Mouse (Mus musculus): Measurements from ENCODE around the gene Kremen1. TPM values are rescaled to one million over a fixed set of nuclear protein-coding genes. Genes with fewer than 3 reads are reported as not detected.

Gene Kremen1
- polyA plus RNA-seq, 1 experiment from 2014 or later: 9.1 TPM

DNA sequence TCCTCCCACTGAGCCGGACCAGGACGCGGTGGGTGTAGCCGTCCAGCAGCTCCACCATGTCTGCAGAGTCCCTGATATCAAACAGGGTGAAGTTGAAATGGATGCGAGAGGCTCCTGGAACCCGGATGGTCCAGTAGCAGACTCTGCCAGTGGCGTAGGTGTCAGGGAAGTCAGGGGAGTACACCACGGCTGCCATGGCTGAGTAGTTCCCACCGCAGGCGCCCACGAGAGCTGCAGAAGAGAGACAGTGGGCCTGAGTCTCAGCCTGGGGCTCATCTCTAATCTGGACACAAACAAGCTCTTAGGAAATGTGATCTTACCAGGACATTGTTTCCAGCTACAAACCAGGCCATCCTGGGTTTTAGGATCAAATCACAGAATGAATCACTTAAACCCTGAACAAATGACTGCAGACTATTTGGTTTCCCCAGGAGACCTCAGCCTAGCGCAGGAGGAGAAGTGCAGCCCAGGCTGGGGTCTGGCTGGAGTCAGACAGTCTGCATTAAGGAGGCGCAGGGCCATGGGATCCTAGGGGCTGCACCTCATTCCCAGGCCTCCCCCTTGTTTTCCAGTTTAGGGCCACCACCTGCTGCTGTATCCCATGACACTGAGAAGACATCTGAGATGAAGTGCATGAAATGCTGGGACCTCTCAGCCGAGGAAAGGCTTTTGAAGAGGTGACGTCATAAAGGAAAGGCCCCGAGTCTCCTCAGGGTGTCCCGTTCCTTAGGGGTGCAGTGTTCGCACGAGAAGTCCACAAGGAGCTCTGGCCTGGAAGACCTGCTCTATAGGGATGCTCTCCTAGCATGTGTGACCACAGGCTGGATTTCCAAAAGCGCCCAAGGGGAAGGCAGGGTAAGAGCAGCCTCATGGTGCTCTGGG lies 59.3 kb downstream of the Kremen1 start:
- Histone ChIP-seq H3K4me2 (ENCODE audit: low read depth, low read length) (no peak overlapping the region), H3K9ac (ENCODE audit: low read depth, low read length) (no peak overlapping the region), H3K4me1 (ENCODE audit: control insufficient read depth, insufficient read depth, low read length) (no peaks in the 10 kb centered on the region), H3K27ac (ENCODE audit: low read length) (no peak overlapping the region), H3K9me3 (ENCODE audit: control insufficient read depth, low read length) (no peaks in the 10 kb centered on the region), H3K36me3 (ENCODE audit: control insufficient read depth, insufficient read depth, low read length) (no peaks in the 10 kb centered on the region; the same call in 1 of the 2 replicates), H3K27me3 (replicated peaks; ENCODE audit: control insufficient read depth, insufficient read depth, low read length) (no peaks in the 10 kb centered on the region), H3K4me3 (ENCODE audit: low read length) (no peak overlapping the region)
- no peak for ATAC-seq
- 91% methylated on average over 20 of the region's 20 CpGs for WGBS

DNA sequence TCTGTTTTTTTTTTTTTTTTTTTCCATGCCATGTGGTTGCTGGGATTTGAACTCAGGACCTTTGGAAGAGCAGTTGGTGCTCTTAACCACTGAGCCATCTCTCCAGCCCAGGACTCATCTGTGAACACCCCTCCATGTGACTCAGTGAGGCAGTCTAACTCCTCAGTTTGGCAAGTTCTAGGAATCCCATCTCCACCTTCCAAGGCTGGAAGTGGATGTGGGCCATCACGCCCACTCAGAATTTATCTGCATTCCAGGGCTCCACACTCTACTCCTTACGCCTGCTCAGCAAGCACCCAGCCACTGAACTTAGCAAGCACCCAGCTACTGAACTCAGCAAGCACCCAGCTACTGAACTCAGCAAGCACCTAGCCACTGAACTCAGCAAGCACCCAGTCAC lies 61.5 kb downstream of the Kremen1 start:
- no peak overlapping the region for H3K27ac ChIP-seq (ENCODE audit: low read length)
- no peak overlapping the region for H3K4me3 ChIP-seq (ENCODE audit: low read length)
- H3K36me3 ChIP-seq (ENCODE audit: control insufficient read depth, insufficient read depth, low read length): no peaks in the 10 kb centered on the region; the same call in 1 of the 2 replicates
- H3K9ac ChIP-seq (ENCODE audit: low read depth, low read length): no peak overlapping the region
- no peaks in the 10 kb centered on the region for H3K27me3 ChIP-seq (replicated peaks; ENCODE audit: control insufficient read depth, insufficient read depth, low read length)
- no peaks in the 10 kb centered on the region for H3K4me1 ChIP-seq (ENCODE audit: control insufficient read depth, insufficient read depth, low read length)
- ATAC-seq: no peak
- 89% methylated on average over 2 of the region's 2 CpGs for WGBS
- no peak overlapping the region for H3K4me2 ChIP-seq (ENCODE audit: low read depth, low read length)
- no peaks in the 10 kb centered on the region for H3K9me3 ChIP-seq (ENCODE audit: control insufficient read depth, low read length)

DNA sequence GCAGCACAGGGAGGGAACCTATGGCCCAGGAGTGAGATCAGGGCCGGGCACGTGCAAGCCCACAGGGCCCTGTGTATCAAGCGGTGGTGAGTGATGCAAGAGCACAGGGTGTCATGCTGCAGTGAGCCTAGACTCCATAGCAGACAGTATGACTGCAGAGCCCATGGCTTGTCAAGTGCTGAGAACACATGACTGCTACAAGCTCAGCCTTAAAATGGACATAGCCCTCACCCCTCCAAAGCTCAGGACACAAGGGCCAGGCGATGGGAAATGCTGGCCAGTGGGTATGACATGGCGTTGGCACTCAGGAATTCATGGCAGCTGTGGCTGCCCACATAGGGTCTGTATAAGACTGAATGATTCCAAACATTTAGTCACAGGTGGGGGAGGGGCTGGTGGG lies 64.3 kb downstream of the Kremen1 start:
- Histone ChIP-seq H3K9me3 (ENCODE audit: control insufficient read depth, low read length) (no peaks in the 10 kb centered on the region), H3K4me1 (ENCODE audit: control insufficient read depth, insufficient read depth, low read length) (peaks cover 3% of the 10 kb centered on the region; the same call in 1 of the 2 replicates), H3K27me3 (replicated peaks; ENCODE audit: control insufficient read depth, insufficient read depth, low read length) (no peaks in the 10 kb centered on the region), H3K4me2 (ENCODE audit: low read depth, low read length) (no peak overlapping the region), H3K27ac (ENCODE audit: low read length) (no peak overlapping the region), H3K4me3 (ENCODE audit: low read length) (no peak overlapping the region), H3K9ac (ENCODE audit: low read depth, low read length) (no peak overlapping the region), H3K36me3 (ENCODE audit: control insufficient read depth, insufficient read depth, low read length) (peaks cover 2% of the 10 kb centered on the region; the same call in 1 of the 2 replicates)
- 92% methylated on average over 5 of the region's 5 CpGs for WGBS
- ATAC-seq: no peak

DNA sequence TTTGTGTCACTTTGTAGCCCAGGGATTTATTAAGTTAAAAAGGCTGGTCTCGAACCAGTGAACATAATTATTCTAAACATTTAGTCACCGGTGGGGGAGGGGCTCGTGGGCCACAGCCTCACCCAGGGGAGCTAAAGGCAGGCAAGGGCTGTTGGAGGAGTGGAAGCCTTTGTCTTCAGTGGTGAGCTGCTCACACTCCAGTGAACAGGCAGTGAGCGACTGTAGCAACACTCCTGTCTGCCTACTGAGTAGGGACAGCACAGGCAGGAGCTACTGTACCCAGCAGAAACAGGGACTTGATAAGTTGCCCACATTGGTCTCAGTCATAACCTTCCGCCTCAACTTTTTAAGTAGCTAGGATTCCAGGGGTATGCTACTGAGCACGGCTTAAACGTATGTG lies 64.8 kb downstream of the Kremen1 start:
- Histone ChIP-seq H3K27me3 (replicated peaks; ENCODE audit: control insufficient read depth, insufficient read depth, low read length) (no peaks in the 10 kb centered on the region), H3K4me1 (ENCODE audit: control insufficient read depth, insufficient read depth, low read length) (peaks cover 6% of the 10 kb centered on the region; the same call in 1 of the 2 replicates), H3K36me3 (ENCODE audit: control insufficient read depth, insufficient read depth, low read length) (peaks cover 2% of the 10 kb centered on the region; the same call in 1 of the 2 replicates), H3K9me3 (ENCODE audit: control insufficient read depth, low read length) (no peaks in the 10 kb centered on the region), H3K4me3 (ENCODE audit: low read length) (no peak overlapping the region), H3K27ac (ENCODE audit: low read length) (no peak overlapping the region), H3K4me2 (ENCODE audit: low read depth, low read length) (no peak overlapping the region), H3K9ac (ENCODE audit: low read depth, low read length) (no peak overlapping the region)
- no peak for ATAC-seq
- WGBS: 81% methylated on average over 7 of the region's 7 CpGs

DNA sequence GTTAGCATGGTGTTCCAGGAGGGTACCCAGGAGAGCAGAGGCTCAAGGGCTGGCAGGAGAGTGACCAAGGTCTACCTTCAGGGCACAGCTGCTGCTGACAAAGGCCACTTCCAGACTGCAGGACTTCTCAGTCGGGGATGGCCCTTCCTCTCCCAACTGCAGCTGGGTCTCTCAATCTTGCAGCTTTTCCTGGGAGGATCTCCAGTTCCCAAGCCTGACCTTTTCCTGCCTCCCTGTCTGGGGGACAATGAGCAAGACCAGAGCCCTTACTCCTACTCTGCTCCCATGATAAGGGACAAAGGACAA lies 67.8 kb downstream of the Kremen1 start:
- H3K27ac ChIP-seq (ENCODE audit: low read length): no peak overlapping the region
- H3K4me1 ChIP-seq (ENCODE audit: control insufficient read depth, insufficient read depth, low read length): peaks cover 6% of the 10 kb centered on the region; the same call in 1 of the 2 replicates
- 36% methylated on average over 1 of the region's 1 CpGs for WGBS
- H3K9ac ChIP-seq (ENCODE audit: low read depth, low read length): no peak overlapping the region
- no peaks in the 10 kb centered on the region for H3K27me3 ChIP-seq (replicated peaks; ENCODE audit: control insufficient read depth, insufficient read depth, low read length)
- H3K36me3 ChIP-seq (ENCODE audit: control insufficient read depth, insufficient read depth, low read length): 0 out of 2 replicates have a peak, but pooled peaks cover 2% of the 10 kb centered on the region
- H3K9me3 ChIP-seq (ENCODE audit: control insufficient read depth, low read length): no peaks in the 10 kb centered on the region
- no peak overlapping the region for H3K4me2 ChIP-seq (ENCODE audit: low read depth, low read length)
- no peak overlapping the region for H3K4me3 ChIP-seq (ENCODE audit: low read length)
- no peak for ATAC-seq

DNA sequence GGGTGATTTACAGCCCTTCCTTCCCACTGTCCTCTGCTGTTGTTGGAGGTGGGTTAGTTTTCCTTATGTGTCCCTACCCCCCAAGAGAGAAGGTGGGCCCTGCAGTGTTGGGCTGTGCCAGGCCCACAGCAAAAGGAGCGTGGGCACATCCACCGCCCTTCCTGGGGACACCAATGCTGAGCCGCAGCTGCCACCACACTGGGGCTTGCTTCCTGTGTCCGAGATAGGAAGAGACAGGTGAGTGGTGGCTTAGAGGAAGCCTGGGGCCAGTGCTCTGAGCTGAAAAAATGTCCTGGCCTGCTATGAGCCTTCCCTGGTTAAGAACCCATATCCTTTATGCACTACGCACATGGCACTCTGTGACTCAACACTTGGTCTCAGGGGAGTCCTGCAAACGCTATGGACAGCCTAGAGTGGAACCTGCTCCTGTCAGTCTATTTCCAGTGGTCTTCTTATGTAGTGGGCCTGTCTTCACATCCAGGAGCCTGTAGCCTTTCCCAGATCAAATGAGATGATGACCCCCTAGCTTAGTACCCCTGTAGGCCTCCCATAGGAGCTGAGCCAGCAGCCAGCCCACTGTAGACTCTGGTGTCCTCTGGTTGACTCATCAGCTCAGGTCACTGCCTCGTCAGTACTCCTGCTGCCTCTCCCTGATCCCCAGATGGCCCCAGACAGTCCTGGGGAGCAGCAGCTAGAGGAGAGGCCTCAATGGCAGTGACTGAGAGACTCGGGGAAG lies 68.3 kb downstream of the Kremen1 start:
- 84% methylated on average over 8 of the region's 8 CpGs for whole genome bisulfite sequencing
- Histone ChIP-seq H3K4me3 (ENCODE audit: low read length) (no peak overlapping the region), H3K27me3 (replicated peaks; ENCODE audit: control insufficient read depth, insufficient read depth, low read length) (no peaks in the 10 kb centered on the region)

DNA sequence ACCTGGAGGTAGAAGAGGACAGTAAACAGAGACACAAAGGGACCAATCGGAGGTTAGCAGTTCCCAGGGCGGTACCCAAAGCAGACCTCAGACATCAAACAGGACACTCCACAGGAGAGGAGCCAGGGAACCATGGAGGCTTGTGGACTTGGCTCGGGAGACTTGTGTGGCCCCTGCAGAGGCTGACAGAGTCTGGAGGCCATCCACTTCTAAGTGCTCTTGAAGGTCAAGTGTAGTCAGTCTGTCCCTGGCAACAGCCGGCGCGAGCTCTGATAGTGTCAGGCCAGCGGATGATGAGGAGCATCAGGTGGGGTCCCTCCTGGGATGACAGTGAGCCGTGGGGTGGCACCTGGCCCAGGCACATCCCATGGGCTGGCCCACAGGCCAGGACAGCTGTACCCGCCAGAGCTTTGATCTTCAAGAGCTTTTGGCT lies 69.3 kb downstream of the Kremen1 start:
- H3K9ac ChIP-seq (ENCODE audit: low read depth, low read length): no peak overlapping the region
- H3K4me3 ChIP-seq (ENCODE audit: low read length): no peak overlapping the region
- peak; percentile 42; the same call in 1 of the 2 replicates for ATAC-seq
- peaks cover 6% of the 10 kb centered on the region; the same call in 1 of the 2 replicates for H3K4me1 ChIP-seq (ENCODE audit: control insufficient read depth, insufficient read depth, low read length)
- H3K9me3 ChIP-seq (ENCODE audit: control insufficient read depth, low read length): no peaks in the 10 kb centered on the region
- no peak overlapping the region for H3K27ac ChIP-seq (ENCODE audit: low read length)
- no peak overlapping the region for H3K4me2 ChIP-seq (ENCODE audit: low read depth, low read length)
- H3K27me3 ChIP-seq (replicated peaks; ENCODE audit: control insufficient read depth, insufficient read depth, low read length): no peaks in the 10 kb centered on the region
- WGBS: 33% methylated on average over 9 of the region's 9 CpGs
- H3K36me3 ChIP-seq (ENCODE audit: control insufficient read depth, insufficient read depth, low read length): 0 out of 2 replicates have a peak, but pooled peaks cover 2% of the 10 kb centered on the region

More for the DNA sequence above, 68.3 kb downstream of the Kremen1 start:
- Histone ChIP-seq H3K9ac (ENCODE audit: low read depth, low read length) (no peak overlapping the region), H3K27ac (ENCODE audit: low read length) (no peak overlapping the region), H3K4me1 (ENCODE audit: control insufficient read depth, insufficient read depth, low read length) (peaks cover 6% of the 10 kb centered on the region; the same call in 1 of the 2 replicates), H3K9me3 (ENCODE audit: control insufficient read depth, low read length) (no peaks in the 10 kb centered on the region), H3K36me3 (ENCODE audit: control insufficient read depth, insufficient read depth, low read length) (0 out of 2 replicates have a peak, but pooled peaks cover 2% of the 10 kb centered on the region), H3K4me2 (ENCODE audit: low read depth, low read length) (no peak overlapping the region)
- no peak for ATAC-seq

DNA sequence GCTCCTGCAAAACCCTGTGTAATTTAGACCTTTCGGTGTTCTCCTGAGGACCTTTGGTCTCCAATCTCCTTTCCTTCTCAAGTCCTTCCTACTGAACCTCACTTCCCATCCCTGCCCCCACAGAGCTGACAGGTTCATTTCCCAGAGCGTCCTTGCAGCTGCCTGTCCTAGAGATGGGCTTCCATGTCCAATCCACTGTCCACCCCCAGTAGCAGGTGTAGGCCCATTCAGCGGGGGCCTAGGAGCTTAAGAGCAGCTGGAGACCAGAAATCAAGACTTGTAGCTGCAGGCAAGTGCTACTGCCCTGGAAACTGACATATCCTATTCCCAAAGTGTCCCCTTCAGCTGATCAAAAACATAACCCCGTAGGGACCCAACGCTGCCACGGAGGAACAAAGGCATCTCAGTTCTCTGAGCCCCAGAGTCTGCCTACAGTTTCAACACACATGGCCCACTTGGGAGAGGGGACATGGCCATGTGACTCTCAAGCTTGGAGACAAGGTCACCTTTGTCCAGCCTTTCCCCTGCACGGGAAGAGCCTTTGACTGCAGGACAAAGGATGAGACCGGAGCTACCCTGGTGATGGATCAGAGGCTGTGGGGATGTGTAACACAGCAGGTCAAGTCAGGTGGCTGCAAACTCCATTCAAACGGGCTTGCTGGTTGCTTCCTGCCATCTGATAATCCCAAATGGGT lies 72.0 kb downstream of the Kremen1 start:
- Histone ChIP-seq H3K4me1 (ENCODE audit: control insufficient read depth, insufficient read depth, low read length) (peaks cover 7% of the 10 kb centered on the region), H3K36me3 (ENCODE audit: control insufficient read depth, insufficient read depth, low read length) (no peaks in the 10 kb centered on the region), H3K27ac (ENCODE audit: low read length) (no peak overlapping the region; the same call in 1 of the 2 replicates), H3K27me3 (replicated peaks; ENCODE audit: control insufficient read depth, insufficient read depth, low read length) (no peaks in the 10 kb centered on the region), H3K4me2 (ENCODE audit: low read depth, low read length) (no peak overlapping the region), H3K4me3 (ENCODE audit: low read length) (no peak overlapping the region), H3K9ac (ENCODE audit: low read depth, low read length) (no peak overlapping the region), H3K9me3 (ENCODE audit: control insufficient read depth, low read length) (no peaks in the 10 kb centered on the region)
- WGBS: 69% methylated on average over 9 of the region's 9 CpGs
- ATAC-seq: no peak

DNA sequence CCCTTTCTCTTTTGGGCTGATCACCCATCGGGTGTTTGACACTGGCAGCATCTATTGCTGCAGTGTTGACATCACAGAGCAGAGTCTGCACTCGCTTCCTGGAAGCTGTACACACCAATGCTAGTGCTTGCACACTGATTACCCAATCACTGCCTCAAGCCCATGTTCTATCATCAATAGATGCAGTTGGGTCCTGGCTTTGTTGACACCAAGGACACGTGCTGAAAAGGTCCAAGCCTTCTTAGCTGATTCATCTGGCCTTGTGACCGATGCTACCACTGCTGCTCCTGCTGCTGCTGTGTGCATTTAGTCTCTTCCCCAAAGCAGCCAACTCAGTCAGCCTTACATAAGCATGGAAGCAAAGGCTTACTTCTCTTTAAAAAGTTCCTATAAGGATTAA lies 73.2 kb downstream of the Kremen1 start:
- no peak overlapping the region for H3K4me2 ChIP-seq (ENCODE audit: low read depth, low read length)
- ATAC-seq: no peak
- H3K9ac ChIP-seq (ENCODE audit: low read depth, low read length): no peak overlapping the region
- H3K4me3 ChIP-seq (ENCODE audit: low read length): no peak overlapping the region
- 78% methylated on average over 4 of the region's 4 CpGs for WGBS
- no peaks in the 10 kb centered on the region for H3K27me3 ChIP-seq (replicated peaks; ENCODE audit: control insufficient read depth, insufficient read depth, low read length)
- peaks cover 11% of the 10 kb centered on the region for H3K4me1 ChIP-seq (ENCODE audit: control insufficient read depth, insufficient read depth, low read length)
- H3K27ac ChIP-seq (ENCODE audit: low read length): no peak overlapping the region
- H3K9me3 ChIP-seq (ENCODE audit: control insufficient read depth, low read length): no peaks in the 10 kb centered on the region
- H3K36me3 ChIP-seq (ENCODE audit: control insufficient read depth, insufficient read depth, low read length): no peaks in the 10 kb centered on the region

All from intestine, embryonic 16.5 days (tissue).